ENCODE assay signal across 23 mouse cellular contexts in genomic region chr6:22439871-22440270, GRCm38 (mm10).
A peak's percentile ranks its signal among the peaks of the same experiment; 100 is the strongest.
DNase-seq lines count a peak whose midpoint lies in the region; ATAC-seq and TF ChIP-seq lines count a peak whose summit lies in the region.
"Had no signal": no experiment of that assay in that cellular context is flagged by ENCODE, and none has a peak within 500 bp of the region (broad histone marks: within the 10 kb centered on the region; RNA-seq: fewer than 3 reads in every experiment).

No protein-coding gene starts in this region.

- H3K36me3 ChIP-seq in ES-Bruce4 (ENCODE audit: control insufficient read depth, insufficient read depth, low read length, poor library complexity, severe bottlenecking) (no peaks in the 10 kb centered on the region), ES-E14 (ENCODE audit: control insufficient read depth, insufficient read depth, low read length, poor library complexity, severe bottlenecking) (no peaks in the 10 kb centered on the region)
- H3K36me3 ChIP-seq: embryonic facial prominence, embryonic 10.5 days; embryonic facial prominence, embryonic 12.5 days; forebrain, embryonic 15.5 days had no signal

- no peaks in the 10 kb centered on the region for H3K27me3 ChIP-seq in ES-Bruce4 (ENCODE audit: control insufficient read depth, insufficient read depth, low read length, poor library complexity, severe bottlenecking)
- H3K27me3 ChIP-seq: CH12.LX; embryonic facial prominence, embryonic 12.5 days; forebrain, embryonic 13.5 days; forebrain, embryonic 15.5 days had no signal

- H3K4me3 ChIP-seq in ES-Bruce4 (ENCODE audit: low read depth, low read length) (no peak overlapping the region), ES-E14 (ENCODE audit: insufficient read depth in 1 of 2, low read depth in 1 of 2, low read length in 2 of 2, poor library complexity in 1 of 2, severe bottlenecking in 1 of 2) (no peak overlapping the region)
- H3K4me3 ChIP-seq: embryonic facial prominence, embryonic 10.5 days; embryonic facial prominence, embryonic 12.5 days; forebrain, embryonic 13.5 days; forebrain, embryonic 15.5 days had no signal

- peaks cover 8% of the 10 kb centered on the region for H3K4me1 ChIP-seq in ES-Bruce4 (ENCODE audit: control insufficient read depth, insufficient read depth, low read length)
- peaks cover 14% of the 10 kb centered on the region in 2 experiments for H3K4me1 ChIP-seq in ES-E14 (ENCODE audit: control insufficient read depth in 2 of 2, insufficient read depth in 2 of 2, low read length in 2 of 2, poor library complexity in 1 of 2)

- in situ Hi-C loops in ES-E14 (cut with MboI; ENCODE audit: low sequenced_read_pairs in 2 of 2, unreplicated experiment in 2 of 2) = no loop called here

- 0 out of 2 replicates have a peak overlapping the region, but pooled peaks have one; percentile 4 for H3K9ac ChIP-seq in ES-Bruce4 (ENCODE audit: low read depth, poor library complexity, severe bottlenecking)
- 0 out of 2 replicates have a peak overlapping the region, but pooled peaks have one; percentile 22 for H3K9ac ChIP-seq in ES-E14 (ENCODE audit: insufficient read depth, low read depth, low read length, poor library complexity, severe bottlenecking)
- H3K9ac ChIP-seq: embryonic facial prominence, embryonic 12.5 days; forebrain, embryonic 13.5 days; forebrain, embryonic 15.5 days; forebrain, postnatal 0 days had no signal

- H3K9me3 ChIP-seq in ES-Bruce4 (replicated peaks; ENCODE audit: control insufficient read depth, insufficient read depth, low read length, poor library complexity, severe bottlenecking) (peaks cover 23% of the 10 kb centered on the region), ES-E14 (ENCODE audit: control insufficient read depth, insufficient read depth, low read depth, low read length) (peaks cover 8% of the 10 kb centered on the region)
- H3K9me3 ChIP-seq: embryonic facial prominence, embryonic 10.5 days; embryonic facial prominence, embryonic 12.5 days; forebrain, embryonic 15.5 days had no signal

- TF ChIP-seq EP300 in ES-Bruce4 (IDR thresholded peaks at IDR 0.05; ENCODE audit: insufficient read depth, low read depth, low read length) = peak; percentile 98

- TF ChIP-seq POLR2A in ES-Bruce4 (IDR thresholded peaks at IDR 0.05; ENCODE audit: insufficient read depth, low read length) = no peak

- H3K27ac ChIP-seq in ES-Bruce4 (ENCODE audit: insufficient read depth, low read length) (peak overlapping the region; percentile 91), ES-E14 (ENCODE audit: insufficient read depth, low read depth, low read length, poor library complexity, severe bottlenecking) (peak overlapping the region; percentile 66)
- H3K27ac ChIP-seq: embryonic facial prominence, embryonic 10.5 days; embryonic facial prominence, embryonic 12.5 days; forebrain, embryonic 13.5 days; forebrain, embryonic 15.5 days had no signal

- DNase-seq in lung, postnatal 36 days = peak; percentile 2
- no peak for DNase-seq in lung, postnatal 25 days (ENCODE audit: low spot score)
- DNase-seq in ES-E14 (ENCODE audit: low read depth, low spot score) = peak; percentile 83
- peak; percentile 97 for DNase-seq in ZHBTc4 (ENCODE audit: low read depth, low spot score)
- no peak for DNase-seq in adipocyte (ENCODE audit: low spot score)
- DNase-seq in cerebellum, adult 9-10 months = no peak
- DNase-seq: adrenal gland, postnatal 10 days; adrenal gland, postnatal 25 days; B cell, adult 2 months; cerebellum, adult 11 months; cerebellum, adult 18-20 months; cerebellum, adult 8-10 months; cerebellum, postnatal 10 days; cerebellum, postnatal 25 days; forebrain, postnatal 0 days had no signal

- no peak for ATAC-seq in megakaryocyte, adult 5-6 weeks (ENCODE audit: poor library complexity, severe bottlenecking)
- ATAC-seq: CD4-positive, CD25-positive, alpha-beta regulatory T cell, adult 4 months; forebrain, embryonic 13.5 days; forebrain, embryonic 15.5 days; forebrain, postnatal 0 days had no signal

- TF ChIP-seq CTCF in ES-Bruce4 (IDR thresholded peaks at IDR 0.05; ENCODE audit: low read depth, low read length) = no peak

TF ChIP-seq in ES-E14, 5 proteins besides CTCF, POLR2A, EP300 and RAD21:
- TF ChIP-seq ZNF384 (IDR thresholded peaks at IDR 0.05; ENCODE audit: low read depth, low read length) = no peak
- TF ChIP-seq CHD2 (IDR thresholded peaks at IDR 0.05; ENCODE audit: low read depth, low read length) = peak; percentile 24; the same call in 1 of the 2 replicates
- no peak for TF ChIP-seq HCFC1 (IDR thresholded peaks at IDR 0.05; ENCODE audit: borderline replicate concordance, insufficient read depth, low read length)
- no peak for TF ChIP-seq MAFK (IDR thresholded peaks at IDR 0.05; ENCODE audit: insufficient read depth, low read depth, low read length)

Comparison
In these comparisons a context has a peak if more than half of its experiments do, and no peak if none do; other contexts are left out.
1. DNase-seq: peak in lung, postnatal 36 days (single experiment), ES-E14 (single experiment) and ZHBTc4 (single experiment); none in lung, postnatal 25 days (single experiment), adipocyte (single experiment) and cerebellum, adult 9-10 months (single experiment).